Mouse (Mus musculus): Measurements from ENCODE around the gene Gm21885. TPM values are rescaled to one million over a fixed set of nuclear protein-coding genes. Genes with fewer than 3 reads are reported as not detected.
A peak's percentile ranks its signal among the peaks of the same experiment; 100 is the strongest.
"Not testable (repeated sequence)": the region's sequence is repeated elsewhere in the genome, so short reads cannot be mapped to it uniquely, and the experiment has no call there.

Gm21885 gene
- total RNA-seq, 2 experiments from 2014 or later: not detected

DNA sequence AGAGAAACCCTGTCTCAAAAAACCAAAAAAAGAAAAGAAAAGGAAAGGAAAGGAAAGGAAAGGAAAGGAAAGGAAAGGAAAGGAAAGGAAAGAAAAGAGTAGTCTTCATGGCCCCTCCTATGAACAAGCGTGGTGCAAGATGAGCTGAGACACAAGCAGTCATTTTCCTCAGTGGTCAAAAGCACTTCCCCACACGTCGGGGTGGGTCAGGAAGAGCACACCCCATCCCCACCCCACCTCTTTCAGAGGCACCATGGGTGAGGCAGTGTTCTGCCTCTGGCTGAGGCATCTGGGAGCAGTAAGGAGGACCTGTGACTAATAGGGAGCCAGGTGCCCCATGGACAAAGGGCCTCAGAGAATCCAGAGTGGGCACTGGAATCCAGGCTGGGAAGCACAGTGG lies 15.5 kb upstream of the Gm21885 start:
- not testable (repeated sequence) for DNase-seq (ENCODE audit: extremely low spot score in 1 of 2, low spot score in 1 of 2)

GRCm38 (mm10) chr11:94268761-94269160 lies 12.9 kb upstream of the Gm21885 start:
- DNase-seq (ENCODE audit: extremely low spot score in 1 of 2, low spot score in 1 of 2): no peak

DNA sequence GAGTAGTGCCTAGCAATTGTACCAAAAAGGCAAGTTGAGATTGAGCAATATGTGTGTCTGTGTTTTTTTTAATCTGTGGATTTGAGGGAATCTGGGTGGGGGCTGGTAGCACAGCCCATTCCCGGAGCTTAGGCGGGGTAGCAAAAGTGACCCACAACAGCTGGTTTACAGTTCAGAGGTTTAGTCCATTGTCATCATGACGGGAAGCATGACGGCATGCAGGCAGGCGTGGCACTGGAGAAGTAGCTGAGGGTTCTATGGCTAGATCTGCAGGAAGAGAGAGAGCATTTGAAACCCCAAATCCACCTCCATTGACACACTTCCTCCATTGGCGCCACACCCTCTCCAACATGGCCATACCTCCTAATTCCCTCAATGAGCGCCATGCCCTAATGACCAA lies 11.8 kb upstream of the Gm21885 start:
- no peak for DNase-seq (ENCODE audit: extremely low spot score in 1 of 2, low spot score in 1 of 2)

GRCm38 (mm10) chr11:94271015-94271414 lies 10.7 kb upstream of the Gm21885 start:
- no peak for DNase-seq (ENCODE audit: extremely low spot score in 1 of 2, low spot score in 1 of 2)

DNA sequence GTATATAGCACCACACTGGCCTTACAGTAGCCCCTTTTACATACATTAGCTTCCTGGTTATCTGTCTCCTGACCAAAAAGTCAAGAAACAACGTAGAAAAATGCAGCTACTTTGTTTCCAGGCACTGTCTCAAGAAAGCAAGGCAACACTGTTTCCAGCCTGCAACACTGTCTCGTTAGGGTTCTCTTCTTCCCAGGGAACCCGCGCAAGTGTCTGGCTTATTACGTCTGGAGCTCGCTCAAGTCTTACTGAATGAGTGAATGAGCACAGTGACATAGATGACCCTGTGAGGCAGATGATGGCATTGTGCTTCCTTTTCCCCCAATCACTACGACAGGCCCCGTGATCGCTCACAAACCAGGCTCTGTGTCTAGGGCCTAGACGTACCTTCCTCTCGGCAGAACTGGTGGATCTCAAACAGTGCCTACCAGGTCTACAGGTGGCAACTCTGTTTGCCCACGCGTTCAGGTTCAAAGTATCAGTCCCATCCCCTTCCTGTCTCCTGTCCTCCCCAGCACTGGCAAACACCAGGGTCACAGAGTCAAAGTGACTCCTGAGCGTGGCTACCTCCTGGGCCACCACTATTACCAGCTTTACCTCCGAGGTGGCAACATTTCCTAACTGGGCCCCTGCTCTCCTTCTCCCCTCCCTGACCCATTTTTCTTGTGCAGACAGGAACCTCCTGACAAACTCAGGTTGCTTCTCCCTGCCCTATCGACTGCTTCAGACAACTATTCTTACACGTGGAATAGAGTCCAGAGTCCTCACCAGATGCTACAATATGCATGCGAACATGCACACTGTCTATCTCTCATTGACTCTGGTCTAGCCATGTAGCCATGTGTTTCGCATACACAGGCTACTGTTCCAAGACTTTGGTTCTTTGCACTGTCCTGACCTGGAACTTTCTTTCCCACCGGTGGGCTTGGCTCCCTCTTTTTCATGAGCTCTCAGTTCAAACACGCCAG lies 8.4 kb upstream of the Gm21885 start:
- DNase-seq (ENCODE audit: extremely low spot score in 1 of 2, low spot score in 1 of 2): no peak

DNA sequence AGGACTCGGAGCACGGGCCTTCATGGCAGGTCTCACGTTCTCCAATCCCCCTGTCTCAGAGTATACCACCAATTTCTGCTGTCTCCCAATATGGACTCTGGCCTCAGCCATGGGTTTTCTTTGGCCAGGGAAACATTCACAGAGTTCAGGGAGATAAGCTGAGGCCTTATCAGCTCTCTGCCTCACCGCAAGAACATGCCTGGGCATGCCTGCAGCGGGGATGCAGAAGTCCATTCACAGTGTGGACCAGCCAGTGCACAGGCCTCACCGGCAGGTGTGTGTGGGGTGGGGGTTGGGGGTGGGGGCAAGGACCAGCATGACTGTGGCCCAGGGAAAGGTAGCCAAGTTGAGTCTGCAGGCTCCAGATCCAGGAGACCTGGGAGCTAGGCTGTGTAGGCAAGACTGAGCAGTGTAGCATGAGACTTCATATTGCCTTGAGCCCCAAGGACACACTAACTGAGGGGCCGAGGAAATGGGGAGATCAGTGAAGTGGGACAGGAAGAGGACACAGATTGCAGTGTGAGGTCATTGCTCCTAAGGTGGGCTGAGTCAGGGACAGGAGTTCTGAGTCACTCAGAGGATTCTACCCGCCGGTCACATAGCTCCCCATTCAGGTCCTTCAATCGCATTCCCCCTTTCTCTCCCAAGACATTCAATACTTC lies 7.3 kb upstream of the Gm21885 start:
- no peak for DNase-seq (ENCODE audit: extremely low spot score in 1 of 2, low spot score in 1 of 2)

DNA sequence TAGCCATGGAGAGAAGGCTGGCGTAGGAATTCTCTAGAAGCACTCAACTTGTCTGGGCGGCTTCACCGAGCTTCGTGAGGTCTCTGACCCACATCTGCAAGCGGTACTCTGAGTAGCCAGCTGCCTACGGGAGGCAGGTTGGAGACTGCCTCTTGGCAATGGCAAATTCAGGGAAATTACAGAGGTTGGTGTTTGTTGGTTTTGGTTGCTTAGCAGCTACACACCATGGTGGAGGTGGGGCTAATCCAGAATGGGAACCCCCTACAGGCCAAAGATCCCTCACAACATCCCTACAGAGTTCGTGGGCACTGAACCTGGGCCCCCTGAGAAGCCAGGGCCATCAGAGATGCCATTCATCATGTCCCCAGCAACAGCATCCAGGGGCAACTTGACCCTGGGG lies 6.4 kb upstream of the Gm21885 start:
- no peak for DNase-seq (ENCODE audit: extremely low spot score in 1 of 2, low spot score in 1 of 2)

DNA sequence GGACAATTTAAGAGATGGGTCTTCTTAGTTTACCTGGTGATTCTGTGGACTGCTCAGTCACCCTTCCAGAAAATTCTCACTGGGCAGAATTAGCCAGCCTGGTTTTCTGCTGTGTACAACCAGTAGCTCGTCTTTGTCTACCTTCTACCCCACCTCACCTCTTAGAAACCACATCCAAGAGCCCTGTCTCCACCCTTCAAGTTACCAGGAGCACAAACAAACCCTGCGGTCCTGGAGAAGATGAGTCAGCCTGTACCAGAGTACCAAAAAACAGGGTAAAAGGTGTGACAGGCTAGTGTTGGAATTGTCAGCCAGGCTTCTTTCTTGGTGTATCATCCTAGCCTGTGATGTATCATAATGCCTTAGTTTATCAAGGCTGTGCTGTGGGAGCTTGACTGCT lies 6.0 kb upstream of the Gm21885 start:
- DNase-seq (ENCODE audit: extremely low spot score in 1 of 2, low spot score in 1 of 2): no peak

GRCm38 (mm10) chr11:94276869-94277337 lies 4.8 kb upstream of the Gm21885 start:
- peak; percentile 75 to 92 for DNase-seq (ENCODE audit: extremely low spot score in 1 of 2, low spot score in 1 of 2)

GRCm38 (mm10) chr11:94282291-94282690 lies 618 bp downstream of the Gm21885 start:
- DNase-seq (ENCODE audit: extremely low spot score in 1 of 2, low spot score in 1 of 2): no peak

GRCm38 (mm10) chr11:94283536-94284099 lies 1.9 kb downstream of the Gm21885 start:
- no peak for DNase-seq (ENCODE audit: extremely low spot score in 1 of 2, low spot score in 1 of 2)

- no peak for DNase-seq (ENCODE audit: extremely low spot score in 1 of 2, low spot score in 1 of 2)
Observed at GRCm38 (mm10) chr11:94285886-94286574, 4.4 kb downstream of the Gm21885 start.

DNA sequence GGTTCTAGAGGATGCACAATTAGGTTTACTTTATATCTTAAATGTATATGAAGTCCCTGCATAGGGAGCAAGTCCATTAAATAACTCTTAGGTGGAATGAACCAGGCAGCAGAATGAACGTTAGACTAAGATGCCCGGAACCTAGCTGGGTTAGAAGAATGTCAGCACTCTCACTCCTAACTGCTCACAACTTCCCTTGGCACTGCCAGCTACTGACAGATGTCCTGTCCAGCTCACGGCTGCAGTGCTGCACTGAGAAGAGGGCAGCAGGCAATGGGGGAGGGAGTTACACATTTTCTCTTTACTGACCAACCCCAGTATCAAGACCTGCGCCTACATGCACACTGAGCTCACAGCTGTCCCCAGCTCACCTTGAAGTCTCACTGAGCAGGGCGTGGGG lies 5.4 kb downstream of the Gm21885 start:
- DNase-seq (ENCODE audit: extremely low spot score in 1 of 2, low spot score in 1 of 2): no peak

DNA sequence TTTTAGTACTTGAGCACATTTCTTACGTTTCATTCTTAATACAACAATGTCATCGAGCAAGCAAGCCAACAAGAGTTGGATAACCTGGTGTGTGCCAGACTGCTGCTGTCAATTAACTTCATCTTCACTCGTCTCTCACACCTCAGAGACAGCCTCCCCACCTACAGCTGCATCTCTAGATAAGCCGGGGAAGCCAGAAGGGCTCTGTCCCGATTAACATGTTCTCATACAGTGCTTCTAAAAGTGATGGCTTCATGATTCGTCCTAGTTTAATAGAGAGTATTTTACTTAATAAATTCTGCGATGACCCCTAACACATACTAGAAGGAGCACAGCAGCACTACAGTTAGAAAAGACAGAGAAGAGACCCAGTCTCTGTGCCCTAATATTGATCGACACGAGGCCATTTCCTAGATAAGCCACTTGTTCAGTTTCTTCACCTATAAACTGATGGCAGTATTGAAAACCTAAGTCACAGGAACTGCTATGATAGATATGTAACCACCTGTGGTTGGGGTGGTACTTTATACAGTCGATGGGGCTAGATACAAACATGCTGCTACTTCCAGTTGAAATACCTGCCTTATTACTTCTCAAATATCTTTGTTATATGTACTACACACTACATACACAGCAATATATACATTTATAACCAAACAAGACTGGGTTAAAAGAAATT lies 8.5 kb downstream of the Gm21885 start:
- DNase-seq (ENCODE audit: extremely low spot score in 1 of 2, low spot score in 1 of 2): no peak

DNA sequence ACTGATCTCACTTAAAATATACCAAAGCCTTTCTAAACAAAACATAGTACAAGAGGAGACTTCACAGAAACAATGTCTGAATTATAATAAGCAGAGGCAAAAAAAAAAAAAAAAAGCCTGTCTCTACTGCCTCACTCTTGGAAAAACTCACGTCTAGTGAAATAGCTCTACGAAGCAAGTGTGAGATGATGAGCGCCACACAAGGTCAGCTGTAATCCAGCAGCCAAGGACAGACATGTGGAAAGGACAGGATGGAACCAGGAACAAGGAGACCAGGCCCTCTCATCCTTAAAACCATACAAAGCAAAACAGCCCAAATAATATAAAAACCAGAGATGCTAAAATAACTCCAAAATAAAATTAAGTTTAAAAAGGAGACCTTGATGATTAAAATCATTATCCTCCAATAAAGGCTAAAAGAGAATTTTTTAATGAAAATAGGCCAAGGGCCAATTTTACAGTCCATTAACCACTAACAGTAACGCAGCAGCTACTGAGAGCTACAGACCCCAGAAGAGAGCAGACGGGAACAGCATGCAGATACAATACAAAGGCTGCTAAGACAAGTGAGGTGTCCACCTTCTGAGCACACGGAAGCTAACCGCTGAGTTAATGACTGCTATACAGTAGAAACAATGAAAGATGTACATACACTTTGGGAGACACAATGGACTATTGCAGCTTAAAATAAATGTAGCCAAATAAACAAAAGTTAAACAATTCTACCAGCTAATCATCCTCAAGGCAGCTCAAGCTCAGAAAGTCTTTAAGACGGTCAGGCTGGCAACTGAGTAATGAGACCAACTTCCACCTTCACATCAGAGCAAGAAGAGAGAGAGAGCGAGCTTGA lies 13.5 kb downstream of the Gm21885 start:
- DNase-seq (ENCODE audit: extremely low spot score in 1 of 2, low spot score in 1 of 2): no peak

- no peak for DNase-seq (ENCODE audit: extremely low spot score in 1 of 2, low spot score in 1 of 2)
Observed at GRCm38 (mm10) chr11:94312733-94313132, 31.1 kb downstream of the Gm21885 start.

- DNase-seq (ENCODE audit: extremely low spot score in 1 of 2, low spot score in 1 of 2): no peak
Observed at GRCm38 (mm10) chr11:94314098-94314652, 32.5 kb downstream of the Gm21885 start.

GRCm38 (mm10) chr11:94315308-94315707 lies 33.6 kb downstream of the Gm21885 start:
- no peak for DNase-seq (ENCODE audit: extremely low spot score in 1 of 2, low spot score in 1 of 2)

DNA sequence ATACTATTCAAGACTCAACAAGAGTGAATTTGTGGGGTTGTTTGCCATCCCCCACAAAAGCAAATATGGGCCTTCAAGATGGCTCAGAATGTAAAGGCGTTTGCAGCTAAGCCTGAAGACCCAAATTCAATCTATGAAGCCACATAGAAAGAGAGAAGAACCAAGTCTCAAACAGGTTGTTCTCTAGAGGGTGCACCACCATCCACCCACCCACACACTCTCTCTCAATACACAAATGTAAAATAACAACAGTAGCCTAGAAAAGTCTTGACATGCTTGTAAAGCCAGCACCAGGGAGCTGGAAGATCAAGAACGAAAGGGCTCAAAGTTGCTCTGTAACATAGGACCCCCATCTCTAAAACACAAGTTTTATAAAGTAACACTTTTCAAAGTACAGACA lies 34.9 kb downstream of the Gm21885 start:
- DNase-seq (ENCODE audit: extremely low spot score in 1 of 2, low spot score in 1 of 2): no peak
